Mouse (Mus musculus) lung, postnatal 0 days (tissue): ENCODE measurements around the gene Fam178b.

ENCODE experiments used
- CTCF ChIP-seq: IDR thresholded peaks from 2 replicates; pipeline ENCODE4 v1.5.1; 2016; ENCODE audit warnings: antibody characterized with exemption, mild to moderate bottlenecking
- EP300 ChIP-seq: IDR thresholded peaks from 2 replicates; pipeline ENCODE4 v1.6.1; 2016; ENCODE audit warnings: antibody characterized with exemption, mild to moderate bottlenecking, control low read depth

- TF ChIP-seq CTCF (0 out of 2 replicates have a peak, but pooled peaks have one; percentile 6), EP300 (no peak)
These were observed 132.7 kb downstream of the Fam178b start for GRCm38 (mm10) chr1:36550075-36550863.
